Mouse (Mus musculus) CD4-positive helper T cell, adult 2 months (primary cell): ENCODE measurements around the gene Acyp1.

Source experiments
- DNase-seq: peaks from one replicate; pipeline ENCODE4 v3.0.0-alpha.2; 2012; ENCODE audit warnings: low read depth, missing footprints, low spot score

Gene Acyp1

DNA sequence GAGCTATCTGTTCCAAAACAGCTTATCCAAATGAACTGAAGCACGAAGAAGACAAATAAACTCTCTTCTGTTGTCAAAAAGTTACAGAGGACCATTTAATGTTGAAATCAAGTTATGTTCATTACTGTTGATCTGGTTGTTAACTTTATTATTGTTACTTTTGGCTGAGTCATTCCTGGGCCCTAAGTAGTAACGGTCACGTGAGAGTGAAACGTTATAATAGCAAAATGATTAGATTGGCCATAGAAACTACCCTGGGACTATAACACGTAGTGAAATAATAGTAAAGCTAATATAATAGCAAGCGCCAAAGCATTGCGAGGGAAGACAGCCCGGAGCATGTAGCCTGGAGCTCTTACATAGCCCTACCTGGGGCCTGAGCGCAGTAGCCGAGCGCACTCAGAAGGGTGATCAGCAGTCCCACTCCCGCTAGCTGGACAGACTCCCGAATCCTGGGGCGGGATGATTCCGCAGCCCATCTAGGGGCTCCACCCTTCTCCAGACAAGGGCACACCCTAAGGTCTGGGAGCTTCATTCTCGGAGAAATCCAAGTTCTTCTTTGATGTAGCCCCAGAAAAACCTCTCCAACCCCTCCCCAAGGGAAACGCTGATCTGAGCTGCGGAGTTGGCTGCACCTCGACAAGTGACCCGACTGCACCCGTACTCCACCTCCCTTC, at the start of gene Acyp1:
TSS of gene Acyp1 (minus strand) at position 630 of the 677 bp plus-strand sequence.
- no peak for DNase-seq

DNA sequence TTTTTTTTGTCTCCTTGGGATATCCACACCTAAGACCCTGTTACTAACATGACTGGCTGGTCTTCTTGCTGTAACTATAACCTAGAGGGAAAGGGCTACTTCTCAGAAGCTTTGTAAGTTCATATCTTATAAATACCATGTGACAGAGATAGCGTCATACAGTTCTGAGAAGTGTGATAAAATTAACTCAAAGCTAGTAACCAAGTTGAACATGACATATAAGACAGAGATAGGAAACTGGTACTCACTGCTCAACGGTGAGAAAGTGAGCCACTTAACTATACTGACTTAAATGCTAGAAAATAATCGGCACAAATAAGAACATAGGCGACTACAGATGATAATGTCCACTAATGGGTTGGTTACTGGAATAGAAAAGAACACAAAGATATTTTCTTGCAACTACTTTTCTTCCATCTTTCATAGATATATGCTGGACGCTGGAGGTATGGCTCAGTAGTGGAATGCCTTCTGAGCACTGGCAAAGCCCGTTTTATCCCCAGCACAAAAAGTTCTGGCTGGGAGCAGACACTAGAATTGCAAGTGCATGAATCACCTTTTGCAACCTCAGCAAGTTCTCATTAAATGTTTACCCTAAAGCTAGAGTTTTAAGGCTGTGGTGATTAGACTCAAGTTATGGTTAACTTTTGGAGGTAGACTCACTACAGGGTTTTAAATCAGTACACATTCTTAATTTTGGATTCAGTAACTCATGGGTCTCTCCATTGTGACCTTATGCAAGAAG, 49.5 kb upstream of the Acyp1 start:
- no peak for DNase-seq

DNA sequence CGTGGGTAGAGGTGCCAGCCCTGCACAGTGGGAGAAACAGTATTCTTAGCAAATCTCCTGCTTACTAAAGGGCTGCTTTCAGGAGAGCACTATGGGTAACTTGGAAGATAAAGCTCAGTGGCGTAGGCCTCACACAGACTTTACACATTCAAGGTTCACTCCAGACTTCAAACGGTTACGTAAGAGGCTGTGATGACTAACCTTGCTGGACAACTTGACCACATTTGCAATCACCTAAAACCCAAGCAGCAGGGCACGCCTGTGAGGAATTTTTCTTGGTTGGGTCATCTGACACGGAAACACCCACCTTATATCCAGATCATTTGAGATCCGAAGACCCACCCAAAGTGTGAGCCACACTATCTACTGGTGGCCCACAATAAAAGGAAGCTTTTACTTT, 41.9 kb upstream of the Acyp1 start:
- no peak for DNase-seq

DNA sequence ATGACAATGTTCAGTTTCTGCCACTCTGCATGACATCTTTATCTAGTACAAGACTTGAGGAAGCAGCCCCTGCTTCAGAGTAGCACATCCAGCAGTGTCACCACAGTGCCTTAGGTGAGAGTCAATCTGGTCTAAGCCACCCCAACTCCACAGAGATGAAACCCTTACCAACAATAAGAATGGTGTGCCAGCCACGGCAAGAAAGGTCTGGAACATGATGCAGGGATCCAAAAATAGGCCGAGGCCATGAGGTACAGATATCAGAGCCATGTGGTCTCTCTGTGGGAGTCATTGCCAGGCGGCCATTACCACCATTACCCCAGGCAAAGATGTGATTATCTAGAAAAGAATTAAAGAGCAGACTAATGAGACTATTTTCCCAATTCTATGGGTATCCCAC, 20.4 kb upstream of the Acyp1 start:
- no peak for DNase-seq

DNA sequence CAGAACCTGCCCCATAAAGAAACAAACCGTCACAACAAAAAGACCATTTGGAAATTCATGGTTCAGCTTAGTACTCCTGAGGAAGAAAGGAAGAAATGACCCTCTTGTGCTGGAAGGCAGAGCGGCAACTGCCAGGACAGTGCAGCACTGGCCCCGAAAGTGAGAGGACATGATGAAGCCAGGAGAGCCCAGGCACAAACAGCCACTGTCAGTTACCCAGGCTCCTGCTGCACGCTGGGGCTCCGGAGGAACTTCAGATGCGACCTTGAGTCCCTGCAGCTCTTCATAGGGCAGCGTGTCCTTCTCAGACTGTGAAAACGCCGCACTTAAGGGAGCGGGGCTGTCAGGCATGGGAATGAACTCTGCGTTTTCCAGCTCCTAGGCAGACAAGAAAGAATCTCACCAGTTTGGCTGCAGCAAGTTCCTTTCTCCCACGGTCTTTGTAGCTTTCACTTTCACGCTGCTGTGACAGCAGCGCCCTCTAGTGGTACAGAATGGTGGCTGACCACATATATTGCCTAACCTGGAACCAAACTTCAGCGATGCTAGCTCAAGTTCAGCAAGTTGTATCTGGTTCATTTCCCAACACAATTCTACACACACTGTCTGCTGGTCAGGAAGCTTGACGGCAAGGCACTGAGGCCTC, 17.1 kb upstream of the Acyp1 start:
- DNase-seq = peak; percentile 87

DNA sequence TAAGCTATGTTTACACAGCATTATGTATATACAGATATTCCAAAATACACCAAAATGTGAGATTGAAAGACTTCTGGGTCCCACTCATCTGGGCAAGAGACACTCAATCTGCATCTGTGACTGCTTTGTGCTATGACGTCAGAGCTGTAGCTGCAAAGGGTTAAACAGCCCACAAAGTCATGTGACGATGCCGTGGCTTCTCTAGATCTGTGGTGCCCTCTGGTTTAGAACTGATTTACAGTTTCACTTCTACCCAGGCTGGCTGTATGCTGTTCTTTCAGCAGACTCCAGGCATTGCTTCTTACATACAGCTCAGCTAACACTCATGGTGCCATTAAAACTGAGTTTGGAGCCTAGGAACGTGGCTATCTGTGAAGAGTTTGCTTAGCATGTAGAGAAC, 16.5 kb upstream of the Acyp1 start:
- DNase-seq = peak; percentile 83

DNA sequence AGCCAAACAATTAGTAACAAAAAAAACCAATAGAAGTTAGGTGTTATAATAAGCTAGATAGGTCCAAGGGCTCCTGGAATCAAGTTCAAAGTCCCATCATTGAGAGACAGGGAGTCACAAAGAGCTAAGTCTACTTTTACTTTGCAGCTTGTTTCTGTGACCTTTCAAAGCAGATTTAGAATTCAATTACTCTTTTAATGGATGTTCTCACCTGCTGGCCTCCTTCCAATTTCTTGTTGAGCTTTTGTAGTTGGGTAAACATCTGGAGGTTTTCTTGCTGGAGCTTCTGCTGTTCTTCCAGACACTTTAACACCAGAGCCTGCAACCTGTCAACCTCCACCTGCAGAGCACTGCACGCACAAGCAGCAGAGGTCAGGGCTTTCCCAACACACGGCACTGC, 15.0 kb upstream of the Acyp1 start:
- no peak for DNase-seq

DNA sequence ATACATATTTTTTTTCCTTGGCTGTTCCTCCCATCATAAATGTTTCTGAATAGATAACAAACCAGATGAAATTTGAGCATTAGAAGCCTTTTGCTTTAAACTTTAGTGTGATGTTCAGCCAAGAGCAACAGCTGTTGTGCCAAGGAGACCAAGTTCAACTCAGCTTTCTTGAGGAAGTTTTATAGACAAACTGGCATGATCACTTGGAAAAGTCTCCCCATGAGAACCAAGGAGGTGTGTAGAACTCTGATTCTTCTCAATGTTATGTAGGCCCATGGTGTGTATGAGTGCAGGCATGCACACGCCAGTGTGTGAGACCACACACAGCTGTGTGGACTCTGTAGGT, 10.6 kb upstream of the Acyp1 start:
- DNase-seq = no peak

DNA sequence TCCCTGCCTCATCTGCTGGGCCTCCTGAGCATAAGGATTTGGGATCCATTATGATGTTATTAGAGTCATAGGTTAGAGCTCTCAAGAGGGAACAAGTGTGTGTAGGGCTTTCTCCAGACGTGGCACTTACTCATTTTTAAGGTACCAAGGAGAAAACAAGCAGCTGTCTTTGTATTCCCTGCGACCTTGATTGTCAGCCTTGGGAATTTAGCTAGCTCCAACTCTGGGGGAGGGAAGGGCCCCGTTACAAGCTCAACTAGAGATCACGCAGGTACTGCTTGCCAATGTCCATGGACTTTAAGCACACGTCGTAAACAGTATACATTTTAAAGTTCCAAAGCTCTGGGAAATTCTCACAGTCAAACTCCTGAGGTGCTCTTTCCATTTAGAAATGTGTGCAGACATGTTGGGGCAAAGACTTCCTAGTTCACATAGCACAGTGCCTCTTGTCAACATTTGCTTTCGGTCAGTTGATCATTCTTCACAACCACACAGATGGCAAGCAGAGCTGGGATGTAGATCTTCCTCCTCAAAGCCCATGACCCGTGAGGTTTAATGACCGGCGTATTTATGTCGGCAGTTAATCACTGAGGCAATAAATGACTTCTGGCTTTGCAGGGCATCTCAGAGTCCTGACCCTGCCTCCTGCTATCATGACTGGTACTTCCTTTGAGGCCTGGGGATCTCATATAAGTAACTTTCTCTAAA, 10.0 kb upstream of the Acyp1 start:
- no peak for DNase-seq

DNA sequence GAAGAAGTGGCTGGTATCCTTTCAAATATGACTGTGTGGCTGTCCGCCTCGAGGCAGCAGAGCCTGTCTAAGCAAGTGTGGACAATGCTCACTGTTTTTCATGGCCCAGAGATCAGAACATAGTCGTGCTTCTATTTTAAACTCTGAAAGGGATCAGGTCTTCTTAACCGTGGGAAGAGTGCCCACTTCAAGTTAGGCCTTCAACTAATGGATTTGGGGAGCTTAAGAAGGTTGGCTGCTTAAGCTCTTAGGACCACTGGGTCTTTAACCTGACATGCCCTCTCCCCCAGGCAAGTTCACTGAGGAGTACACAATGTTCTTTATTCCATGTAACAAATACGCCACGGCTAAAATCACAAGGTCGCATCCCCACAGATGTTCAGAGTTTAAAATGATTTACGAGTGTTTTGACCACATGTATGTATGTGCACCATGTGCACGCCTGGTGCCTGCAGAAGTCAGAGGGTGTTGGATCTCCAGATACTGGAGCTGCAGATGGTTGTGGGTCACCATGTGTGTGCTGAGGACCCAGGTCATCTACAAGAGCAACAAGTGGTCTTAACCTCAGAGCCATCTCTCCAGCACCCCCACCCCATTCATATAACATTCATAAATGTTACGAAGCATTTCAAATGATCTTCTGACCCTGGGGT, 9.2 kb upstream of the Acyp1 start:
- no peak for DNase-seq

DNA sequence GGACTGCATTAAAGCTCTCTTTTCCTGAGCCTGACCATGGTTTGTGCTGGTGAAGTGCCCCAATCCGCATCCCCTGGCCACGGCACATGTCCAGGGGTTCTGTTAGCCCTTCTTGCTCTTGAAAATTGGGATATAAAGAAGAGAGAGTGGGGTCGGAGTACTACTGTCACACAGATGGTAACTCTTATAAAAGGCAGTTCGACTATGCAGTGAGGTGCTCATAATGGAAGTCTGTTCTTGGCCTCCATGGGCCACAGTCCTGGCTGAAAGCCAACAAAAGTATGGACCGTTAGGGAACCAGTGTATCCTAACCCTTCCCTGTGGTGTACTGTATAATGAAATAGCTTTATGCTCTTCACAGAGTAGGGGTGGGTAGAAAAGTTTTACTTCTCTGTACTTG, 8.7 kb upstream of the Acyp1 start:
- DNase-seq = no peak

DNA sequence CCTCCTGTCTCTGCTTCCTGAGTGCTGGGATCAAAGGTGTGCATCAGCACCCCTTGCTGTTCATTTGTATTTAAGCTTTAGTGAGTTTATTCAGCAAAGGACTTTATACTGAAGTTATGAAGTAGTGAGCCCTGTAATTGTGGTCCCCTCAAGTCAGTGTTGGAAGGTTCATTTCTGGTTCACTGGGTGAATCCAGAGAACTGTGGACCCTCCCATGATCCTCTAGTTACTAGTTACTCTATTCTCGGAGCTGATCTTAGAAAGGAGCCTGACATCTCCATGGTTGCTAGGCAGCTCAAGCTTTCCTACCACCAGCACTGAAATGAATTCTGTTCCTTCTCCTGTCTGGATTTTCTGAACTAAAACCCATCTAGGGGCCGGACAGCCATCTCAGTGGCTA, 7.3 kb upstream of the Acyp1 start:
- no peak for DNase-seq

DNA sequence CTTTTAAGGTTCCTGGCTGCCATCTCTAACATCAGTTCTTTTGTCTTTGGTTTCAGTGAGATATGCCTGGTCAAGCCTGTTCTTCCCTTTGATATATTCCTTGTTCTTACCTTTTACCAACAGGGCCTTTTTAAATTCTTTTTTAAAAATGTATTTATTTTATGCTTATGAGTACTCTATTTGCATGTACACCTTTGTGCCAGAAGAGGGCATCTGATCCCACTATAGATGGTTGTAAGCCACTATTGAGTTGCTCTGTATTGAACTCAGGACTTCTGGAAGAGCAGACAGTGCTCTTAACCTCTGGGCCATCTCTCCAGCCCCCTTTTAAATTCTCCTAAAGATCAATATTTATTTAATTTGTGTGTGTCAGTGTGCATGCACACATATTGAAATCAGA, 4.7 kb upstream of the Acyp1 start:
- DNase-seq = no peak

DNA sequence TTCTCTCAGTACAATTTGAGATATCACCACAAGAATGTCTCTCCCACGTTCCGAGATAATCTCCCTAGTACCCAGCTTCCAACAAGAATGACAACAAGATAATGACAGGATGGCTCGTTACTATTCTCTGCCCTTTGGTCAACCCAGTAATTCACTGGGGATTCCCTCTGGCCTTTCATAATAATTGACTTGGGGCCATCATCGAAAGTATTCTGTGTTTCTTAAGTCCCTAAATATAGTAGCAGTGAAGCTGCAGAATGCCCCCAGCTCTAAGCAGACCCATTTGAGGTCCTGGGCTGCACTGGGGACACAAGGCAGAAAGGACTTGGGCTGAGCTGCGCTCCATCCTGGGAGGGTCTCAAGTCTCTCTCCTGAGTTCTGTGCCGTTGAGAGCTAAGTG, 4.0 kb upstream of the Acyp1 start:
- DNase-seq = no peak

DNA sequence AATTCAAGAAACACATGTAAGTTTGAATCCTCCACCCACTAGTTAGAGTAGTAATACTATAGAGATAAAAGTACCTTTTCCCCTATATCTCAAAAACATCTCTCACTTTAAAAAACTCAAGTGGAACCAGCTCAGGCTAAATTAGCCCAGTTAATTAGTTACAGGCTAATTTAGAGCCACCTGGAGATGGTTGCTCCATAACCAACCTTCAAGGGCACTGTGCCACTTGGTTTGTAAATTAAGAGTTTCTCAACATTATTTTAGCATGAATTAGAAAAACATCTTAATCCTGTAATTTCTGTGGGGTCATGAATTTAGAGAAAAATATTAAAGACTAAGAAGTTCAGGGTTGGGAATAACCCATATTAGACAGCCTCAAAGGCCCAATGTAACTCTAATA, 3.3 kb upstream of the Acyp1 start:
- DNase-seq = no peak

DNA sequence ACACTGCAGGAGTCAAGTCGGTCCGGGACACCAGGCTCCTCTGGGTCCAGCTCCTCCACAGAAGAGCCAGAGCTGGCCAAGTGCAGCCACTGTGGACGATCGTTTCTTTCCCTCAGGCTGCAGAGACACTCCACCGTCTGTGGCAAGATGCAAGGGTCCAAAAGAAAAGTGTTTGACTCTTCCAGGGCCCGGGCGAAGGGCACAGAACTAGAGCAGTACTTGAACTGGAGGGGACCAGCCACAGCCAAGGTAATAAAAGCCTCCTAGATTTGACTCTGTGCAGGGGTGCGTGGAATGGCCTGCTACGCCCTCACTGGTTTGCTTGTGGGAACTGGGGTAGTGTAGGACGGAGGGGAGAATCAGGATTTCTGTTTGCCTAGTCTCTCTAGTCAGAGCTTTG, 2.4 kb upstream of the Acyp1 start:
- no peak for DNase-seq

DNA sequence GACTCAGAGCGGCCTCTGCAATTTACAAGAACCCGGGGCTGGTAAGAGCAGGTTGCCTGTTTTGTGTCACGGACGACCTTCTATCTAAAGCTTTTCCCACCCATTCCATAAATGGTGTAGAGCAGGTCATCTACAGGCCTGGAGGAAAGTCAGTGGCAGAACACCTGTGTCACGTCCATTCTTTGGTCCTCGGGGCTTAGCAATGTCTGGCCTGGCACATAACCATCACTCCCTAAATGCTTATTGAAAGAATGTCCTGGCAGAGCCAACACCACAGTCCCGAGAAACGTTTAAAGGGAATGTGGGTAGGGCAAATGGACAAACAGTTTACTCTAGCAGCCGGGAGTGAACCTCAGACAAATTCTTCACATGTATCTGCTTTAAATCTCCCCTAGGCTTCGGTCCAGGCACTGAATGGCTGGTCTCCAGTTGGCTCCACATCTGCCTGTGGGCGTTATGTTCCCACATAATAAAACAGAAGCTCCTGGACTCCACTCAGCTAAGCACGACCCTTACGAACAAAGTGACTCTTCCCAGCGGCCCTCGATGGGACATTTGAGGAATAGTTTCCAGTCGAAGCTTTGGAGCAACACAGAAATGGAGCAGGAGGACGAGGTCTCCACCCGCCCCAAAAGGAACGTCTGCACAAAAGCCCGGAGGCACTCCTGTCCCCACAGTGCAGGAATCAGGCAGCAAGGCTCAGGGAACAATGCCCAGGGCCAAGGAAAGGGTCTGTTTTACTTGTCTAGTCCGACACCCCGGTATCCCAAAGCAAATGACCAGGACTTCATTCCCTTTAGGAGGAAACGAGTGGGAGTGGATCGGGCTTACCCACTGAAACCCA, 1.1 kb upstream of the Acyp1 start:
- DNase-seq = no peak

DNA sequence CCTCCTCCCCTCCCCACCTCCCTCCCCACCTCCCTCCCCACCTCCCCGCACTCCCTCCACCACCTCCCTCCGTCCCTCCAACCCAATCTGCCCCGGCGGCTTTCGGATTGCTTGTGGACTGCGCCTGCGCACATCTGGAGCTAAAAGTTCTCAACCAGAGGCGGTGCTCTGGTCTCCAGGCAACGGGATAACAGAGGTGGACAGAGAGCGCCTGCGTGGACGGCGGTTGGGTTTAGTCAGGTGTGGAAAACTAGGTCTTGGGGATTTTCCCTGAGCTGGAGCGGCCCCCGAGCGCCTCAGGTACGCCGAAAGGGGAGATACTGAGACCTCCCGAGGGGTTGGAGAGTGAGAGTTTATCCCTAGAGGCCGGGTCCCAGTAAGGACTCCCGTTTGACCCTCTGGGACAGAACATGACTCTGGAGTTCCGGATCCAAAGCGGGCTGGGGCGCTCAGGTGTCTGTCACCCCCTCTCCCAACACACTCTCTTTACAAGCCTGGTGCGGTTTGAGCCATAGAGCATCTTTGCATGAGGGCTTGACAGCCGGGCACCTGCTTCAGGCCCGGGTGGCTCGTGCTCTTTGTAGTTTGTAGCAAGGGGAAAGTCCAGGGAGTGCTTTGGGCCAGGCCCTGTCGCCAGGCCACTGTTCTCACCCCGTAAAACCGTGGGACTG, 383 bp upstream of the Acyp1 start, which contains the start of gene Zc2hc1c:
TSS of gene Zc2hc1c (plus strand) at position 106 of the 671 bp plus-strand sequence.
- peak; percentile 90 for DNase-seq

DNA sequence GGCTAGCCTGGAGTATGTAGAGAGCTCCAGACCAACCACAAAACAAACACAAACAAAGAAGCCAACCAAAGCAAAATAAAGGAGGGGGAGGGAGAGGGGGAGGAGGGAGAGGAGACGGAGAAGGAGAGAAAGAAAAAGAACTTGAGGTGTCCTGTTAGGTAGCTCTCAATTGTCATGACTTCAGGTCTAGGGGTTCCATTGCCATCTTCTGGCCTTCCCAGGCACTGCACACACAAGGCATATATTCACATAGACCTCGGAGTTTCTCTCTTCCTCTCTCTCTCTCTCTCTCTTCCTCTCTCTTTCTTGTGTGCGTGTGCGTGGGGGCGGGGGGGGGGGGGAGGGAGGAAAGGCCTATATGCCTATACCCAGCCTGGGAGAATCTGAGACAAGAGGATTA, 1.3 kb downstream of the Acyp1 start:
- DNase-seq = peak; percentile 49

DNA sequence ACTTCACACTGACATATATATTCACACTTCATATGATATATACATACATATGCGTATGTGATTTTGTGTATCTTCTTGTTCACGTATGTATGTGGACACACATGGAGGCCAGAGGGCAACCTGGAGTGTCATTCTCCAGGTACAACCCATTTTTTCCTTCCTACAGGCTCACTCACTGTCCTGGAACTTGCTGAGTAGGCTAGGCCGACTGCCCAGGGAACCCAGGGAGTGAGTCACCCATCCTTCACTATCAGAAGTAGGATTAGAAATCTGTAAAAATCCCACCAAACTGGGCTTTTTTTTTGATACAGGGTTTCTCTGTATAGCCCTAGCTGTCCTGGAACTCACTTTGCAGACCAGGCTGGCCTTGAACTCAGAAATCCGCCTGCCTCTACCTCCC, 3.2 kb downstream of the Acyp1 start:
- DNase-seq = no peak
